Mouse (Mus musculus): ENCODE results near the gene Trib3.
"Not testable (repeated sequence)": the region's sequence is repeated elsewhere in the genome, so short reads cannot be mapped to it uniquely, and the experiment has no call there.

Gene Trib3

GRCm38 (mm10) chr2:152307186-152307585 is 36.6 kb downstream of the Trib3 start:
- DNase-seq (ENCODE audit: low spot score), result no peak

DNA sequence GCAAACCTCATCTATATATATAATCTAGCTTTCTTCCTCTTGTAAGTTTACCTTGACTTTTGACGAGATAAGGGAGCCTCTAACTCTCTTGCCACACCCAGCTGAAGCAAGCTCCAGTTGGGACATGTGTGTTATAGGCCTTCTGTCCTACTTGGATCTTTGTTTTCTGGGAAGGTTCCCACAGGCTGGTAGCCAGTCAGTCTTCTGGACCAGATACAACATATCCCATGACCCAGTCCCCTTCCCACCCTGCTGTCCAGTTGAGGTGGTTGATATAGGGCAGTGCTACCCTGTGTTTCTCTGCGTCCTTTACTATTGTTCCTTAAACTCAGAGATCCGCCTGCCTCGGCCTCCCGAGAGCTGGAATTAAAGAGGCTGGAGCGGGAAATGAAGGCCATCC is 38.4 kb downstream of the Trib3 start:
- no peak for DNase-seq (ENCODE audit: low spot score)

DNA sequence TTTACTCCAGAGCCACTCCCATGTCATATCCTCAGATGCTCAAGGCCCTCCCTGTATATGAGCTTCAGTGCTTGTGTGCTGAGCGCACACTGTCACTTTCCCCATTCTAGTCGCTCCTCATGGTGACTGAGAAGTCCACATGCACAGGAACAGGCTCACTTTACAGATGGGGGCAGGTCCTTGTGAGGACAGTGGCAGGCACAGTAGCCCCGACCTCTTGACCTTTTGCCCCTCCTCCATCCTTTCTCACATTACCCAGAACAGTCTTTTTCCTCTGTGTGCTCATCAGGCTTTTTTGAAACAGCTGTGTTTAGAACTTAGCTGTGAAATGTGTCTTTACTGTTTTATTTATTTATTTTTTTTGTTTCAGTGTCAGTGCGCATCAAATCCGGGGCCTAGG is 40.1 kb downstream of the Trib3 start:
- peak; percentile 58 for DNase-seq (ENCODE audit: low spot score)

DNA sequence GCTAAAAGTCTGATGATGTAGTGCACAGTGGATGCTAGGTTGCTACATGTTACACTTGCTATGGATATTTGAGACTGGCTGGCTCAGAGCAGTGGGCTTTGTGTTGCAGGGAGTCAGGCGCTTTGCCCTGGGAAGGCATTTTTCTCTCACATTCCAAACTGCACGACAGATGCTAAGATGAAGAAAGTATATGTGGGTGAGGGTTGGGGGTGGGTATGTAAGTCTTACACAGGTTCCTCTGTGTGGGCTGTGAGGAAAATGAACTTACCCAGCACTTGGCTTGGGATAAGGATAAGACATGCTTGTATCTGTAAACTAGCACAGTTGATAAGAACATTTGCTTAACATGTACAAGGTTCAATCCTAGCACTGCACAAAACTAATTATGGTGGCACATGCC is 41.0 kb downstream of the Trib3 start:
- no peak for DNase-seq (ENCODE audit: low spot score)

GRCm38 (mm10) chr2:152294541-152294940 is 49.3 kb downstream of the Trib3 start:
- DNase-seq (ENCODE audit: low spot score), result no peak

- DNase-seq (ENCODE audit: low spot score), result peak; percentile 91
Measured at GRCm38 (mm10) chr2:152293727-152294475, 49.9 kb downstream of the Trib3 start, which contains the start of gene Tbc1d20. Tbc1d20 (plus strand) TSS chr2:152293828.

DNA sequence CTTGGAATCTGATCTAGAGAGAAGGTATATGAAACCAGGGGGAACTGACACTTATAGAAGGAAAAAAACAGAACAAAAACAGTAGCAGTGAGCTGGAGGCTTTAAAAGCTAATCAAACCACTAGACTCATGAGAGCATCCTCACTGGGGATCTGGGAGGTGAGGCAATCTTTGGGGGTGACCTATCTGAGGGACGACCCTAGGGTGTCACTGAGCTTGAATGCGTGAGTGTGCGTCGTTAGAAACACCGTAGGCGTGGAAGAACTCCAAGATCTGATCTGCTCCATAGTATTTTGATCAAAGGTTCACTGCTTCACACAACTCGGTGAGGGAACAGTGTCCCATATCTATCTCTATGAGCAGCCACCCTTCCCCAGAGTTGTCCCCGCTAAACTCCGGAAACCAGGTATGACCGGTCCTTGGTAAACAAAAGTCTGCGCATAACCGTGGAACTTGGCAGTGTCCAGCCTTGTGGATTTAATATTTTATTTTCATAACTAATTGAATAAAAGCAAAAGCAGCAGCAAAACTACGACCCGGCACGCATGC is 50.6 kb downstream of the Trib3 start:
- no peak for DNase-seq (ENCODE audit: low spot score)

GRCm38 (mm10) chr2:152292475-152292874 is 51.4 kb downstream of the Trib3 start:
- DNase-seq (ENCODE audit: low spot score), result no peak

- DNase-seq (ENCODE audit: low spot score), result not testable (repeated sequence)
Measured at GRCm38 (mm10) chr2:152289623-152290022, 54.2 kb downstream of the Trib3 start.

DNA sequence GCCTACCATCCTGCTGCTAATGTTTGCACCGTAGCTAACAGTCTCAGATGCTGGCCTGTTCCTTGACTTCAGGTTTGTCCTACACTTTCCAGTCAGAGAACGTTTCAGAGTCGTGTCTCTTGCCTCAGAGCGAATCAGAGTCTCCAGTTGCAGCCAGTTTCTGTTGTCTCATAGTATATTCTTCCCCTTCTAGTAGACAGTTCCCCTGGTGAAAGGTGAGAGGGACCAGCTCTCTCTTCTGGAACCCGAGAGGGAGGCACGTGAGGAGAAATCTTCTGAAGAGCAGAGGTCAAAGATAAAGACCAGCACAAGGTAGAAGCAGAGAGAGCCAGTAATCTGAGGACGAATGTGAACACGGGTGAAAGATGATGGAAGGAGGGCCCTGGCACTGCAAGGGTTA is 55.8 kb downstream of the Trib3 start:
- peak; percentile 66 for DNase-seq (ENCODE audit: low spot score)

- DNase-seq (ENCODE audit: low spot score), result no peak
Measured at GRCm38 (mm10) chr2:152287560-152287959, 56.3 kb downstream of the Trib3 start.
